In genomic region chr1:180199715-180200050, GRCm38 (mm10) we compare ENCODE assay signal across 25 mouse cellular contexts.
"Had no signal": no experiment of that assay in that cellular context is flagged by ENCODE, and none has a peak within 500 bp of the region (broad histone marks: within the 10 kb centered on the region; RNA-seq: fewer than 3 reads in every experiment).

No protein-coding gene starts in this region.

- DNase-seq: forebrain, postnatal 0 days; gastrocnemius, postnatal 10 days; gastrocnemius, postnatal 36 days; heart, adult 11 months; heart, adult 2 months; heart, postnatal 10 days; heart, postnatal 4 days; kidney, adult 18-20 months; kidney, adult 8-10 months; kidney, postnatal 10 days; kidney, postnatal 36 days; layer of hippocampus, adult 9-11 months; layer of hippocampus, postnatal 36 days; liver had no signal

- H3K27ac ChIP-seq: heart, adult 2 months; heart, embryonic 10.5 days; hindbrain, embryonic 10.5 days; hindbrain, embryonic 12.5 days; hindbrain, embryonic 14.5 days; intestine, embryonic 15.5 days; limb, embryonic 10.5 days; limb, embryonic 12.5 days had no signal

- H3K36me3 ChIP-seq: heart, embryonic 10.5 days; heart, embryonic 12.5 days; hindbrain, embryonic 10.5 days; hindbrain, embryonic 12.5 days; intestine, embryonic 15.5 days; limb, embryonic 10.5 days; limb, embryonic 12.5 days had no signal

- H3K4me2 ChIP-seq: heart, embryonic 12.5 days; hindbrain, embryonic 12.5 days; hindbrain, embryonic 14.5 days; intestine, embryonic 15.5 days; limb, embryonic 12.5 days; liver, embryonic 11.5 days had no signal

- H3K27me3 ChIP-seq: heart, embryonic 12.5 days; hindbrain, embryonic 12.5 days; intestine, embryonic 15.5 days had no signal

- H3K9me3 ChIP-seq: heart, embryonic 10.5 days; heart, embryonic 12.5 days; hindbrain, embryonic 12.5 days; intestine, embryonic 15.5 days; limb, embryonic 10.5 days had no signal

- H3K9ac ChIP-seq: forebrain, postnatal 0 days; heart, embryonic 12.5 days; hindbrain, embryonic 12.5 days; hindbrain, embryonic 14.5 days; limb, embryonic 12.5 days had no signal

- ATAC-seq: forebrain, postnatal 0 days; hindbrain, embryonic 16.5 days; intestine, embryonic 15.5 days; intestine, postnatal 0 days had no signal

- H3K4me3 ChIP-seq: heart, adult 2 months; heart, embryonic 10.5 days; heart, embryonic 12.5 days; hindbrain, embryonic 10.5 days; hindbrain, embryonic 12.5 days; intestine, embryonic 15.5 days; limb, embryonic 10.5 days; limb, embryonic 12.5 days had no signal
